Mouse (Mus musculus): ENCODE measurements around the gene Khdrbs1.

- no peak for TF ChIP-seq CTCF (IDR thresholded peaks at IDR 0.05; ENCODE audit: borderline replicate concordance, extremely low read depth, insufficient read depth, insufficient read length)
- TF ChIP-seq POLR2A (IDR thresholded peaks at IDR 0.05; ENCODE audit: borderline replicate concordance, extremely low read depth, insufficient read depth, insufficient read length, poor library complexity, severe bottlenecking) = no peak
Observed at GRCm38 (mm10) chr4:129736173-129736572, 5.9 kb downstream of the Khdrbs1 start.

Measured in brain, embryonic 14.5 days (tissue).